Mouse (Mus musculus): ENCODE data around the gene Ntf5. TPM values are rescaled to one million over a fixed set of nuclear protein-coding genes. Genes with fewer than 3 reads are reported as not detected.
"Not testable (repeated sequence)": the region's sequence is repeated elsewhere in the genome, so short reads cannot be mapped to it uniquely, and the experiment has no call there.

Ntf5 gene
- polyA plus RNA-seq, 1 experiment from 2014 or later = 3.0 TPM

DNA sequence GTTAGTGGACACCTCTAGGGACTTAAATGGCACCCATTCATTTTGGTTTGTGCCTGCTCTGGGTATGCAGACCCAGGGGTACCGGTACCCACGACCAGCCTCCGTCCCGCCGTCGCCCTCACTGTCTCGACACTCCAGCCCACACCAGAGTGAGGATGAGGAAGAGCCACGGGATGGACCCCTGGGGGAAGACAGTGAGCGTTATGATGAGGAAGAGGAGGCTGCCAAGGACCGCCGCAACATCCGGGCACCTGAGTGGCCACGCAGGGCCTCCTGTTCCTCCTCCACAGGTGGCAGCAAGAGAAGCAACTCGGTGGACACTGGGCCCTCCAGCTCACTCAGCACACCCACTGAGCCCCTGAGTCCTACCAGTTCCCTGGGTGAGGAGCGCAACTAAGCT, 41.5 kb downstream of the Ntf5 start:
- no peaks in the 10 kb centered on the region for H3K27me3 ChIP-seq
- ATAC-seq = no peak
- in situ Hi-C loops (cut with MboI; ENCODE audit: low pct_unique_long_range_greater_than_20kb) = no loop called here
- no peak for TF ChIP-seq CTCF (IDR thresholded peaks at IDR 0.05)
- POLR2A ChIA-PET = interaction anchor here (0.6 kb wide), 1 partner anchor 12 kb away, joined by 4 read pairs; the partner anchor contains the start of gene Bax
- CTCF ChIA-PET = interaction anchor here (3.4 kb wide), 1 partner anchor 21 kb away, joined by 10 read pairs; the partner anchor contains the start of gene Gys1
- no peak for DNase-seq (ENCODE audit: low read depth, low spot score)

DNA sequence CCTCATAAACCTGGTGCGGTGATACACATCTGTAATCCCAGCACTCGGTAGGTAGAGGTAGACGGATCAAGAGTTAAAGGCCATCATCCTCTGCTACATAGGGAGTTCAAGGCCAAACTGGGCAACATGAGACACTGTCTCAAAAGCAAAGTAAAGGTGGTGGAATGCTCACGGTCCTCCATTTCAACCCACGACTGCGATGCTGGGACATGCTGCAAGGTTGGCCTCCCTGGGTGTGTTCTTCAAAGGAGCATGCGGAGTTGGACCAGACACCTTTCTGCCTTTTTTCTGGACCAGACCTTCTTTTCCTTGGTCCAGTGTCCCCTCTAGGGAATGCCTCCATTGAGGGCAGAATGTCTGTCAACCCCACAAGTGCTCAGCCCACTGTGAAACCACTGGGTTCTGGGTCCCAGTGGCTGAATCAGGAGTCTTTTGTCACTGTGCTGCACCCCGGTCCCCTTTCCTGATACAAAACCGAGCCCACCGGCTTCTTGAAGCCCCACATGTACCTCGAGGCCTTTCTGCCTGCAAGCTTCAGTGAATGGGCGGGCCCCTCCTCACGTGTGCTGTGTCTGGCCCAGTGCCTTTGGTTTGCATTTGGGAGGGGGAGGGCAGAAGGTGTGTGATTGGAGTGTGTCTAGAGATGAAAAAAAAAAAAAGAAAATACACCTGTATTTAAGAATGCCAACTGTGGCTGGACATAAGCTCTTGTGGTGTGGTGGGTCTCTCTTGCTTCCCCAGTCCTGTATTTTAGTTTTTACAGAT, 42.6 kb downstream of the Ntf5 start:
- no peak for TF ChIP-seq CTCF (IDR thresholded peaks at IDR 0.05)
- CTCF ChIA-PET = interaction anchor here (1.9 to 3.4 kb wide), 4 partner anchors 8 to 22 kb away, joined by 6 to 11 read pairs (median 9); partner anchors contain the start of genes Bax and Gys1
- no peaks in the 10 kb centered on the region for H3K27me3 ChIP-seq
- no peak for ATAC-seq
- POLR2A ChIA-PET = interaction anchor here (0.7 to 1.4 kb wide), 5 partner anchors 9 to 69 kb away, joined by 3 to 4 read pairs (median 3); no protein-coding TSS in a partner anchor
- in situ Hi-C loops (cut with MboI; ENCODE audit: low pct_unique_long_range_greater_than_20kb) = no loop called here
- no peak for DNase-seq (ENCODE audit: low read depth, low spot score)

DNA sequence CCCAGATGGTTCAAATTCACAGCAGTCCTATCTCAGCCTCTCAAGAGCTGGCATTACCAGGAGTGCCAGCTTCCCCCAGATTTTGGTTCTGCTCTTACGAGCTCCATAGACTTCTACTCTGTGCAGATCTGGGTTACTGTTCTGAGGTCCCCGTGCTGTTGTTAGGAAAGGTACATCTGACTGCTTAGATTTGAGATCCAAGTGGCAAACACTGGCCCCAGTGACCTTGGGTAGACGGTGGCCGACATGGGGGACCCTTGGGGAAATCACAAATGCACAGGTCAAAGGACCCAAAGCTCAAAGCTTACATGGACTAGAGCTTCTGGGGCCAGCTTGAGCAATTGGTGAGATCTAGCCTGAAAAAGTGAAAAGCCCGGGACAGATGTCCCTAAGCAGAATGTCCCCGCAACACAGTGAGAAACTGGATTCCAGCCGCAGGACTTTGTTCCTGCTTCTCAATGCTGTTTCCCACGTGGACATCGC, 43.3 kb downstream of the Ntf5 start:
- POLR2A ChIA-PET = interaction anchor here (0.7 to 1.7 kb wide), 6 partner anchors 9 to 69 kb away, joined by 3 to 7 read pairs (median 4); partner anchors contain the start of gene Bax
- TF ChIP-seq CTCF (IDR thresholded peaks at IDR 0.05) = no peak
- CTCF ChIA-PET = interaction anchor here (1.9 to 3.4 kb wide), 4 partner anchors 9 to 22 kb away, joined by 6 to 11 read pairs (median 9); partner anchors contain the start of genes Bax and Gys1
- DNase-seq (ENCODE audit: low read depth, low spot score) (no peak), ATAC-seq (peak; percentile 9)
- no peaks in the 10 kb centered on the region for H3K27me3 ChIP-seq
- in situ Hi-C loops (cut with MboI; ENCODE audit: low pct_unique_long_range_greater_than_20kb) = no loop called here

GRCm38 (mm10) chr7:45457204-45458060, 43.9 kb downstream of the Ntf5 start:
- in situ Hi-C loops (cut with MboI; ENCODE audit: low pct_unique_long_range_greater_than_20kb) = no loop called here
- ChIA-PET CTCF (interaction anchor here (1.9 to 3.4 kb wide), 4 partner anchors 8 to 23 kb away, joined by 6 to 11 read pairs (median 9); partner anchors contain the start of genes Bax and Gys1), POLR2A (interaction anchor here (1.2 to 1.7 kb wide), 3 partner anchors 9 to 21 kb away, joined by 3 to 7 read pairs (median 4); partner anchors contain the start of gene Bax)
- ATAC-seq = peak; percentile 17
- TF ChIP-seq CTCF (IDR thresholded peaks at IDR 0.05) = no peak
- H3K27me3 ChIP-seq = no peaks in the 10 kb centered on the region
- no peak for DNase-seq (ENCODE audit: low read depth, low spot score)

- no peak for TF ChIP-seq CTCF (IDR thresholded peaks at IDR 0.05)
- DNase-seq (ENCODE audit: low read depth, low spot score) = no peak
Measured at GRCm38 (mm10) chr7:45458748-45459563, 45.5 kb downstream of the Ntf5 start.

GRCm38 (mm10) chr7:45459564-45460140, 46.2 kb downstream of the Ntf5 start, which contains the start of gene Ftl1:
Gene Ftl1, minus strand, starts transcription at chr7:45459884.
- CTCF ChIA-PET = interaction anchor here (0.7 kb wide), 1 partner anchor 223 kb away, joined by 3 read pairs; no protein-coding TSS in a partner anchor
- in situ Hi-C loops (cut with MboI; ENCODE audit: low pct_unique_long_range_greater_than_20kb); H3K27me3 ChIP-seq; POLR2A ChIA-PET: not testable (repeated sequence)
- peak; percentile 88 for DNase-seq (ENCODE audit: low read depth, low spot score)
- ATAC-seq = peak; percentile 77

More at GRCm38 (mm10) chr7:45458748-45459563, 45.5 kb downstream of the Ntf5 start:
- H3K27me3 ChIP-seq = no peaks in the 10 kb centered on the region
- ChIA-PET CTCF (no interaction called here), POLR2A (no interaction called here)
- in situ Hi-C loops (cut with MboI; ENCODE audit: low pct_unique_long_range_greater_than_20kb) = no loop called here
- no peak for ATAC-seq

DNA sequence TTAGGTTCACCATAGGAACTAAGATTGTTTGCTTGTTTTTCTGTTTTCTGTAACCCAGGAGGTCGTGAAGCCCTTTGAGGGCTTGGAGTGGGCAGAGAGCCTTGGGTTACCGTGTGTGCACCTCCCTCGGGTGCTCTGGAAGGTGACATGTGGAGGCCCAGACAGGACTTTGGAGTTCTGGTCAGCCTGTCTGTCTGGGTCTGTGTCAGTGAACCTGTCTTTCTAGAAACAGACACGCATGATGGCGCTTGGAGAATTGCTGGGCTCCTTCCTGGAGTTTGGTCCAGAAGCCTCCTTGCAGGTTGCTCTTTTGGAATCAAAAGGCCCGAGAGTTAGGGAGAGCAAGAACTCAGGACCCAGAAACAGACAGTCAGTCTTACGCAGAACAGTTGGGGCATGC, 46.9 kb downstream of the Ntf5 start:
- H3K27me3 ChIP-seq = no peaks in the 10 kb centered on the region
- in situ Hi-C loops (cut with MboI; ENCODE audit: low pct_unique_long_range_greater_than_20kb) = no loop called here
- DNase-seq (ENCODE audit: low read depth, low spot score) (no peak), ATAC-seq (no peak)
- POLR2A ChIA-PET = no interaction called here
- no peak for TF ChIP-seq CTCF (IDR thresholded peaks at IDR 0.05)
- CTCF ChIA-PET = interaction anchor here (0.7 kb wide), 1 partner anchor 222 kb away, joined by 3 read pairs; no protein-coding TSS in a partner anchor

- in situ Hi-C loops (cut with MboI; ENCODE audit: low pct_unique_long_range_greater_than_20kb) = no loop called here
- ChIA-PET POLR2A (no interaction called here), CTCF (no interaction called here)
- no peak for TF ChIP-seq CTCF (IDR thresholded peaks at IDR 0.05)
- DNase-seq (ENCODE audit: low read depth, low spot score) = peak; percentile 78
- peak; percentile 24 for ATAC-seq
- H3K27me3 ChIP-seq = no peaks in the 10 kb centered on the region
Measured at GRCm38 (mm10) chr7:45460860-45461314, 47.4 kb downstream of the Ntf5 start.

DNA sequence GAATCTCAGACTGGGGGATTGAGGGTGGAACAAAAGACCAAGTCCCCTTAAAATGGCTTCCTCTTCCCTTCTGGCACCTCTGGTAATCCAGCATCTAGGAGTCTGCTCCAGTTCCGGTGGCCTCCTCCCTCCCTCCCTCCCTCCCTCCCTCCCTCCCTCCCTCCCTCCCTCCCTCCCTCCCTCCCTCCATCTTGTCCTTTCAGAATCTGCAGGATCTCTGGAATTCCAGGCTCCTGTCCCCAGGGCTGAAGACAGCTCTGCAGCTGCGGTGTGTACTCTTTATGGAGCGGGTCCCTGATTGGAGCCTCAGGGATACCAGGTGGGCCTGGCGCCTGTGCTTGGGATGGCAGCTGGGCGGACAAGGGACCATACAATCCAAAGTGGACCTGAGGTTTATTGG, 47.8 kb downstream of the Ntf5 start:
- DNase-seq (ENCODE audit: low read depth, low spot score) (no peak), ATAC-seq (no peak)
- POLR2A ChIA-PET = no interaction called here
- TF ChIP-seq CTCF (IDR thresholded peaks at IDR 0.05) = no peak
- CTCF ChIA-PET = no interaction called here
- H3K27me3 ChIP-seq = no peaks in the 10 kb centered on the region
- in situ Hi-C loops (cut with MboI; ENCODE audit: low pct_unique_long_range_greater_than_20kb) = no loop called here
